Mouse (Mus musculus) hindbrain, embryonic 10.5 days (tissue): ENCODE results near the gene Grik1. TPM values are rescaled to one million over a fixed set of nuclear protein-coding genes. Genes with fewer than 3 reads are reported as not detected.

Experiments used
- DNase-seq: peaks from one replicate; pipeline ENCODE4 v3.0.0-alpha.2; 2017; ENCODE audit warnings: low spot score
- H3K27ac ChIP-seq: fragments of 300-500 bp; sonication (generic); 2 replicates; pipeline ENCODE4 v1.5.1; 2016; ENCODE audit warnings: mild to moderate bottlenecking, moderate library complexity
- H3K27me3 ChIP-seq: fragments of 300-500 bp; sonication (generic); 2 replicates; pipeline ENCODE4 v1.6.1; 2016; ENCODE audit warnings: mild to moderate bottlenecking; ENCODE audit not compliant: poor library complexity, insufficient read depth, severe bottlenecking
- H3K36me3 ChIP-seq: fragments of 300-500 bp; sonication (generic); 2 replicates; pipeline ENCODE4 v1.6.1; 2016; ENCODE audit warnings: mild to moderate bottlenecking, moderate library complexity
- H3K4me1 ChIP-seq: fragments of 300-500 bp; sonication (generic); replicated peaks from 2 replicates; pipeline ENCODE4 v1.6.1; 2016; ENCODE audit warnings: mild to moderate bottlenecking
- H3K4me3 ChIP-seq: fragments of 300-500 bp; sonication (generic); 2 replicates; pipeline ENCODE4 v1.5.1; 2016; ENCODE audit warnings: mild to moderate bottlenecking, moderate library complexity
- H3K9me3 ChIP-seq: fragments of 300-500 bp; sonication (generic); 2 replicates; pipeline ENCODE4 v1.6.1; 2016; ENCODE audit warnings: mild to moderate bottlenecking, moderate library complexity
- WGBS: fragments of 180-500 bp; shearing (Covaris S2); methylation state at CpG from one replicate; pipeline ENCODE4 v1.1.7; 2016; 5-methylcytosine and 5-hydroxymethylcytosine counted together
- polyA plus RNA-seq: library from polyadenylated mRNA; unstranded; fragments of >200 nt; fragmentation: Nextera tagmentation; extraction: Ambion mirVana; gene quantifications from 2 replicates; pipeline ENCODE4 v1.2.1, GENCODE M21; 2016

The Grik1 gene
- polyA plus RNA-seq, 1 experiment from 2014 or later: 1.6 TPM

DNA sequence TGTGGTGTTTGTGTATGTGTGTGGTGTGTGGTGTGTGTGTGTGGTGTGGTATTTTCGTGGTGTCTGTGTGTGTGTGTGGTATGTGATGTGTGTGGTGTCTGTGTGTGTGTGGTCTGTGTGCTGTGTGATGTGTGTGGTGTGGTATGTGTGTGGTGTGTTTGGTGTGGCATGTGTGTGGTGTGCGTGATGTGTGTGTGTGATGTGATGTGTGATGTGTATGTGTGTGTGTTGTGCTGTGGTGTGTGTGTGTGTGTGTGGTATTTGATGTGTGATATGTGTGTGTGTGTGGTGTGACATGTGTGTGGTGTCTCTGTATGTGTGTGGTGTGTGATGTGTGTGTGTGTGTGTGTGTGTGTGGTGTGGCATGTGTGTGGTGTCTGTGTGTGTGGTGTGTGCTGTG is 388.9 kb downstream of the Grik1 start:
- 91% methylated on average over 2 of the region's 2 CpGs for WGBS
- Histone ChIP-seq H3K36me3 (no peaks in the 10 kb centered on the region), H3K27me3 (no peaks in the 10 kb centered on the region), H3K27ac (no peak overlapping the region), H3K9me3 (no peaks in the 10 kb centered on the region), H3K4me1 (no peaks in the 10 kb centered on the region), H3K4me3 (no peak overlapping the region)
- DNase-seq: no peak

DNA sequence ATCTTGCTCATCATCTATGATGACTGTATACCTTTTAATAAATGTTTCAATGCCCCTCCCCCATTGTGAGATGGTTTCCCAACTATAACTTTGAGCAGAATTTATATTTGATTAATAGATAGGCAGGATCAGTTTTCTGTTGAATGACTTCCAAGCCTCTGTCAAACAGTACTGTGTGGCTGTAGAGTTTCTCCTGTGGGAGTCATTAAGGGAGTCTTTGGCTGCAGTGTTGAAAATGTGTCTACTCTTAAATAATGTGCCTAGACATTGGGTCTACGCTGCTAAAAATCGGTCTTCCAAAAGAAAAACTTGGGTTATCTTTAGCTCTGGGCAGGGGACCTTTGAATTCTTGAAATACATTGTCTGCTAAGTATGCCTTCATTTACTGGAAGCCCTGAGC is 414.1 kb downstream of the Grik1 start:
- no peak overlapping the region for H3K27ac ChIP-seq
- H3K4me3 ChIP-seq: no peak overlapping the region
- no peak for DNase-seq
- H3K9me3 ChIP-seq: no peaks in the 10 kb centered on the region
- no peaks in the 10 kb centered on the region for H3K4me1 ChIP-seq
- H3K27me3 ChIP-seq: no peaks in the 10 kb centered on the region
- WGBS: 91% methylated on average over 2 of the region's 2 CpGs
- no peaks in the 10 kb centered on the region for H3K36me3 ChIP-seq

- H3K27me3 ChIP-seq: no peaks in the 10 kb centered on the region
- no peak overlapping the region for H3K27ac ChIP-seq
- H3K4me3 ChIP-seq: no peak overlapping the region
- 87% methylated on average over 6 of the region's 6 CpGs for WGBS
- H3K4me1 ChIP-seq: peaks cover 8% of the 10 kb centered on the region
- H3K36me3 ChIP-seq: no peaks in the 10 kb centered on the region
- no peaks in the 10 kb centered on the region for H3K9me3 ChIP-seq
- no peak for DNase-seq
Measured at GRCm38 (mm10) chr16:87864526-87864925, 425.5 kb downstream of the Grik1 start.

- Histone ChIP-seq H3K27ac (no peak overlapping the region), H3K9me3 (no peaks in the 10 kb centered on the region), H3K4me3 (no peak overlapping the region), H3K27me3 (no peaks in the 10 kb centered on the region), H3K4me1 (peaks cover 8% of the 10 kb centered on the region), H3K36me3 (no peaks in the 10 kb centered on the region)
- no peak for DNase-seq
- WGBS: 18% methylated on average over 1 of the region's 1 CpGs
Measured at GRCm38 (mm10) chr16:87861722-87862121, 428.3 kb downstream of the Grik1 start.

DNA sequence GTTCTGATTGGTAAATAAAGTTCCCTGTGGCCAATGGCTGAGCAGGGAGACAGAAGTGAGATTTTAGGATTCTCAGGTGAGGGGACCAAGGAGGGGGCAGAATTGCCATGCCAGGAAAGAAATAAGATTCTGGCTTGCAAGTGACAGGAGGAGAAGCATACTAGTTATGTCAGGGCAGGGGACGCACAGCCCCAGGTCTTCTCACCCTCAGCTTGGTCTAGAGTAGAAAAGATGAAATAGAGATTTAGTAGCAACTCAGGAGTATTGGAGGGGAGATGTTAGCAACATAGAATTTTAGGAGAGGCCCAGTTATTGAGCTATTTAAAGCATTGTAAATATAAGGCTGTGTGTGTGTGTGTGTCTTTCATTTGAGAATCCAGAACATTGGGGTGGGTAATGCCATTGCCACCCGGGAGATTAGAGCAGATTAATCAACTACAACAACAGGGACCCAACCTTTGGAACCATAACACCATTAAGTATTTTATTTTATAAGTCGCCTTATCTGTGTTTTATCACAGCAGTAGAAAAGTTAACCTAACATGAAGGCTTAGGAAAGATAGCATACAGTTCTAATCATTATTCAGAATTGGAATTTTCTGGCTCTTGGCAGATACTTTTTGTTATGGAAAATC is 436.5 kb downstream of the Grik1 start:
- H3K27me3 ChIP-seq: no peaks in the 10 kb centered on the region
- no peaks in the 10 kb centered on the region for H3K4me1 ChIP-seq
- H3K27ac ChIP-seq: no peak overlapping the region
- DNase-seq: no peak
- WGBS: 87% methylated on average over 3 of the region's 3 CpGs
- H3K4me3 ChIP-seq: no peak overlapping the region
- H3K36me3 ChIP-seq: no peaks in the 10 kb centered on the region
- no peaks in the 10 kb centered on the region for H3K9me3 ChIP-seq

DNA sequence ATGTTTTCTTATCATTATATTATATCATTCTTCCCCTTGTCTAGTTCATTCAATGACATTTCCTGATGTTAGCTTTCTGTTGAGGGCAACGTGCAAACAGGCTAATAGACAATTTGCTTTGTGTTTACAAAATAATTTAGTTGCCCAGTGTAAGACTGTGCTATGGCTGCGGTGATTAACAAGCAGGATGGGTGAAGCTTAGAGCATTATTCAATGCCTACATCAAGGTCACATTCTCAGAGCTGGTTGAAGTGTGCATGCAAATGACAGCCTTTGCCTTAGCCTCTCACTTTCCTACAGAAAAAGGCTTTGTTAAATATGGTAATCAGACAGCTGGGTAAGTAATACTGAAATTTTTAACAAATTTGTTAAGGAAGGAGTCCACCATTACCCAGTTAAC is 438.5 kb downstream of the Grik1 start:
- Histone ChIP-seq H3K27ac (no peak overlapping the region), H3K9me3 (no peaks in the 10 kb centered on the region), H3K27me3 (no peaks in the 10 kb centered on the region), H3K36me3 (no peaks in the 10 kb centered on the region), H3K4me1 (no peaks in the 10 kb centered on the region), H3K4me3 (no peak overlapping the region)
- DNase-seq: no peak
- WGBS: 78% methylated on average over 2 of the region's 2 CpGs

GRCm38 (mm10) chr16:87848799-87849198 is 441.3 kb downstream of the Grik1 start:
- Histone ChIP-seq H3K4me3 (no peak overlapping the region), H3K27me3 (no peaks in the 10 kb centered on the region), H3K9me3 (no peaks in the 10 kb centered on the region), H3K36me3 (no peaks in the 10 kb centered on the region), H3K27ac (no peak overlapping the region), H3K4me1 (no peaks in the 10 kb centered on the region)
- DNase-seq: no peak
- 85% methylated on average over 3 of the region's 3 CpGs for WGBS

Other genes with a start within 250 kb of the Grik1 start
- gene Cldn17, start 216.7 kb upstream of the Grik1 start, polyA plus RNA-seq: not detected in 2 replicates